Mouse (Mus musculus) T-helper 2 cell (primary cell): ENCODE measurements around the gene Nin.

ENCODE experiments used
- in situ Hi-C: fragments of 300-600 bp; cut with MboI, MseI; formaldehyde crosslinking; loops from one replicate; pipeline ENCODE4 v1.15.1; 2025; ENCODE audit warnings: high pct_unique_total_duplicates

Gene Nin

DNA sequence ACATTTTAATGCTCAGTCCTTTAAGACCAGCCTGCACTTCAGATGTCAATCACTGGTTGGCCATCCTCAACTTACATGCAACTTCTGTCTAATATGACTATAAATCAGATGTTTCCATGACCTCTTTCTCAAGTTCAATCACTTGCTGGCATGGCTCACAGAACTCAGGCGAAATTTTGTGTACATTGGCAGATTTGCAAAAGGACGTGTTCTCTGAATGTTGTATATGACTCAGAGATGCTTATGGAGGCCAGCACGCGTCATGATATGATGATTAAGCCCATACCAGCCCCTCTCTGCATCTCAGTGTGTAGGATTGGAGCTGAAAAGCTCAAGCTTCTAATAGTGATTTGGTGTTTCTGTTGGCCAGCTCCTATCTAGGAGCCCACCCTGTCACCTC is 13.1 kb upstream of the Nin start:
- in situ Hi-C loops = loop anchor here (25.0 kb wide), 1 partner anchor 889 kb away; the partner anchor contains the start of genes Klhdc1 and Pole2

GRCm38 (mm10) chr12:70119552-70119951 is 6.0 kb upstream of the Nin start:
- in situ Hi-C loops = no loop called here

GRCm38 (mm10) chr12:70118721-70119345 is 5.3 kb upstream of the Nin start:
- in situ Hi-C loops = no loop called here

- in situ Hi-C loops = no loop called here
Observed at GRCm38 (mm10) chr12:70117146-70117545, 3.6 kb upstream of the Nin start.

- in situ Hi-C loops = no loop called here
Observed at GRCm38 (mm10) chr12:70112090-70112383, 1.5 kb downstream of the Nin start.

- in situ Hi-C loops = no loop called here
Observed at GRCm38 (mm10) chr12:70111367-70112089, 2.0 kb downstream of the Nin start.

GRCm38 (mm10) chr12:70111117-70111366 is 2.5 kb downstream of the Nin start:
- in situ Hi-C loops = no loop called here

DNA sequence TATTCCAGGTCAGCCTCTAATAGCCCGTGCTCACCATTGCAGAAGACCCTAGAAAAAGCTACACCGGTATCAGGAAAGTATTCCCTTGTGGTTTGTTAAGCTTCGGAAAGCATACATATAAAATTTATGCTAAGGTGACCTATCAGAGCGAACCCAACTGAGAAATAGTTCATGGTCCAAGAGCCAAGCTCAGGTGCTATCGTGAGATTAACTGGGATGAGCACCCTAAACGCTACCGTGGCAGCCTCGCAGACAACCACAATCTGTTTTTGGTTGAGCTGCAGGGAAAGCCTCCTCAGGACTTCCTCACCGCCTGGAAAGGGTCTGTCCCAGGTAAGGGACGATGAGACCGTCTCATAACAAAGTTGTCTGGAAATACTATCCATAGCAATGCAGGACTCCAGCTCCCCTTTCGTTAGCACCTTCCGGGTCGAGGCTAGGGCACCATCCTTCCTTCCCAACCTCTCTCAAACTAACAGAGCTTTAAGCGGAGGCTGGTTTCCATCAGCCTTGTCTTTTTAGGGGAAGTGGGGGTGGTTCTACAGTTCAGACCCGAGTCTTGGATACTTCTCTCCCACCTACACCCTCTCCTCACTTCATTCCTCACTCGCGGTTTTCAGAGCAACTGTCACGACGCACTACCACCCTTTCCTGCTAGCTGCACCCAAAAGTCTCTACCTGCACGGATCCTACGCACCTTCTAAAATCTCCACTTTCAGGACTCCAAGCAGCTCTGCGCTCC is 3.0 kb downstream of the Nin start:
- in situ Hi-C loops = no loop called here

GRCm38 (mm10) chr12:70109921-70110320 is 3.6 kb downstream of the Nin start:
- in situ Hi-C loops = no loop called here

- in situ Hi-C loops = no loop called here
Observed at GRCm38 (mm10) chr12:70108104-70108503, 5.4 kb downstream of the Nin start.

GRCm38 (mm10) chr12:70106508-70106907 is 7.0 kb downstream of the Nin start:
- in situ Hi-C loops = no loop called here

DNA sequence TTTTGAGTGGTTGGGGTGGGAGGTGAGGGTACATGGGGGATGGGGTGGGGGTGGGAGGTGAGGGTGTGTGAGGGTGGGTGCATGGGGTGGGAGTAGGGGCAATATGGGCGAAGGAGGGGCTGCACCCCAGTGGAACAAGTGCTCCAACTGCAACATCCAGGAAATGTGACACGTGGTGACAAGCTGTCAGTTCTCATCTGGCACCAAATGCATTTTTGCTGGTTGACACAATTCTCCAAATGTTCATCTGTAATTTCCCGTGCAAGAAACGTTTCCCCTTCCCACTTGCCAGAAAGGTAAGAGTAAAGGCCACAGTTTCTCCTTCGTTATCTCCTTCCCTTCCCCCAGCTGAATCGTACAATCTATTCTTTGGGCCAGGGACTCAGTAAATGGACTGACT is 7.6 kb downstream of the Nin start:
- in situ Hi-C loops = no loop called here

GRCm38 (mm10) chr12:70104776-70105420 is 8.6 kb downstream of the Nin start:
- in situ Hi-C loops = no loop called here

DNA sequence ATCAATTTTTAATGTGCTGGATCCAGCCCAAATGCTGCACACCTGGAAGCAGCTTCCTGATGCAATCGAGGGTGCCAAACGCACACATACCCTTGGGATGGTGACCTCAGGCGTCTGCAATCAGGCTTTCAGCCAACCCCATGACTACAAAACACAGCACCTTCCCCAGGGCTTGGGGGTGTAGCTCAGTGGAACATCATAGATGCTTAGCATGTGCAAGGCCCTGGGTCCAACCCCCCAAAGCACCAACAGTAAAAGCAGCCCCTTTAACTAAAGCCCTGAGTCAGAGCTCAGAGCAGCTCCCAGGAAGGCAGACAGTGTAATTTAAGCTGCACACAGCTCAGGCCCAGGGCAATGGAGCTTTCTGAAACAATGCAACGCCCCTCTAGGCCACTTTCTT is 9.3 kb downstream of the Nin start:
- in situ Hi-C loops = no loop called here

DNA sequence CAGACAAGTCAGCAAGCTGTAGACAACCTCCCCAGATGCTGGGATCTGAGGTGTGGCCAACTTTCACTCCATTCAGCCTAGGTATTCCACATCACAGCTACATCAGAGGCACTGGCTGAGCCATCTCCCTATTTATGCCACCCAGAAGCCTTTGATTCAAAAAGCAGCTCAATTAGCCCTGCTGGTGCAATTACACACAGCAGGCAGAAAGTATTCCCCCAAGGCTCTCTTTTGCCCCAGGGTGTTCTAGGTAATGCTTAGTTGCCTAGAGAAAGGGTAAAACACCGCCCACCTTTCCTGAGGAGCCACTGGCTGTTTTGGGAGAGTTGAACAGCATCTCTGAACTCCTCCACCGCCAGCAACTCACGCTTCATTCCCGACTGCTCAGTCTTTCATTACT is 10.3 kb downstream of the Nin start:
- in situ Hi-C loops = no loop called here

DNA sequence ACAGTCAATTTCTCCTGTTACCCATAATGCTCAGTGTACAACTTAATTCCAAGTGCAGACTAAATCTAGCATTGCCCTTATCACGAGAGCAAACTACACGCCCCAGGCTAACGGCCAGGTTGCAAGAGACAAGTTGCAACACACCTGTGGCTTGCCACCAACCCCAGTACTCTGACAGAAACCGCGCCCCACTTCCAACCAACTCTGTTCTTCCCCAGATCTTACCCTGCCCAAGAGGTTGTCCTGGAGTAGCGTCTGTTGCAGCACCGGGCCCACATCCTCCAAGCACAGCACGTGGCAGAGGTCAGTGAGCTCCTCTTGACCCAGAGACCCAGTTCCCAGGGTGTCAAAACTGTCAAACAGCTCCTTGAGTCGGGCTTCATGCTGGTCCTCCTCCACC is 11.1 kb downstream of the Nin start:
- in situ Hi-C loops = no loop called here

DNA sequence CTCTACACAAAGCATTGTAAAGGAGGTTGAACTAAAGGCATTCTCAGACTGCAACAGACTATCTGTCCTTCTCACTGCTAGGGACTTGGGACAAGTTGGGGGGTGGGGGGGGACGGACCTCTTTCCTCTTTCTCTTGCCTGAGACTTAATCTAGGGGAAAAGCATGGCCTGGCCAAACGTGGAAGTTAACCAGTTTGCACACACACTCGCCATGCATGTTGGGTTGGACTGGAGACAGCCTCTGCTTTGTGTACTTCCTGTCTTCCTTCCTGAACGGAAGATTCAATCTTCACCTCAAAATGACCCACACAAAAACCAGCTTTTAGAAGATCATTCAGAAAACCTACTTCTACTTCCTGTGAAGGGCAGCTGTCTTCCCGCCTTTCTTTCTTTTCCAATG is 11.7 kb downstream of the Nin start:
- in situ Hi-C loops = no loop called here

- in situ Hi-C loops = no loop called here
Observed at GRCm38 (mm10) chr12:70097901-70098300, 15.6 kb downstream of the Nin start.

GRCm38 (mm10) chr12:70097316-70097715 is 16.2 kb downstream of the Nin start:
- in situ Hi-C loops = no loop called here

- in situ Hi-C loops = no loop called here
Observed at GRCm38 (mm10) chr12:70093266-70093893, 20.1 kb downstream of the Nin start.

DNA sequence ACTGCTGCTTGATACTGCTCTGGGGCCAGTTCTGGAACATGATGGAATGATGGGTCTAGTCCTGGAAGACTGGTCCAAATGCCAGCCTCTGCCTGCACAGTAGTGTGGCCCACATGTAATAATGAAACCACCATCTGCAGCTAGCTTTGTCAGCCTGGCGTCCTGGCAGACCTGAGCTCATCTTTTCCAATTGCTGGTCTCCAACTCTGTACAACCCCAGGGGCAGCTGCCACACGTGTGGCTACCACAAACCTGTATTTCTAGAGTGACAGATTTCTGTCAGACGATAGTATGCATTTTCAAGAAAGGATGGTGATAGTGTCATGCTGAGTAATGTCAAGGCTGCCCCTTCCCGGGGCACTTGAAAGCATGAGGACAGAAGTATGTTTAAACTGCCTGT is 25.2 kb downstream of the Nin start:
- in situ Hi-C loops = no loop called here

GRCm38 (mm10) chr12:70085351-70085750 is 28.2 kb downstream of the Nin start:
- in situ Hi-C loops = no loop called here
